Comparison of ENCODE assay signal across 28 mouse cellular contexts in the genomic region with DNA sequence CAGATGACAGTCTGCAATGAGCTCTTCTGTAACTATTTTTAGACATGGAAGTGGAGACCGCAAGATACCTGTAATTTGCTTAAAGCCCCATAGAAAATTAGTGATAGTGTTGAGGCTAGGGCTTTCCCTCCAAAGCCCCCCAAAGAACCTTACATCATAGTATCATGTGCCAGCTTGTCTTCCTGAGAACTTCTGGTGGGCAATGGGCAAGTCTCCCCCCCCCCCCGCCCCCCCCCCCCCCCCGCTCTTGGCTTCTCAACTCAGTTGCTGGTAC. TPM values are rescaled to one million over a fixed set of nuclear protein-coding genes. Genes with fewer than 3 reads are reported as not detected.
"Had no signal": no experiment of that assay in that cellular context is flagged by ENCODE, and none has a peak within 500 bp of the region (broad histone marks: within the 10 kb centered on the region; RNA-seq: fewer than 3 reads in every experiment).

No protein-coding gene starts in this region.

- H3K9me3 ChIP-seq: heart, embryonic 13.5 days; heart, embryonic 15.5 days; intestine, embryonic 15.5 days; kidney, embryonic 15.5 days; limb, embryonic 13.5 days; limb, embryonic 15.5 days; liver, embryonic 12.5 days had no signal

- H3K27ac ChIP-seq: gastrocnemius, adult 2 months; heart, adult 2 months; heart, embryonic 13.5 days; heart, embryonic 15.5 days; hindbrain, embryonic 14.5 days; intestine, embryonic 15.5 days; kidney, embryonic 15.5 days; kidney, postnatal 0 days; limb, embryonic 13.5 days; limb, embryonic 15.5 days; liver, embryonic 12.5 days; liver, embryonic 14.5 days had no signal

- DNase-seq: gastrocnemius, adult 2 months; gastrocnemius, postnatal 14 days; gastrocnemius, postnatal 36 days; heart, adult 11 months; heart, adult 2 months; heart, postnatal 14 days; heart, postnatal 36 days; kidney, adult 11 months; kidney, adult 2 months; kidney, adult 9 months; kidney, postnatal 14 days; kidney, postnatal 36 days; layer of hippocampus, adult 9-11 months; layer of hippocampus, postnatal 36 days; left cerebral cortex, postnatal 4 days had no signal

- H3K36me3 ChIP-seq: heart, embryonic 13.5 days; heart, embryonic 15.5 days; intestine, embryonic 15.5 days; kidney, embryonic 15.5 days; limb, embryonic 13.5 days; limb, embryonic 15.5 days; liver, embryonic 12.5 days had no signal

- H3K9ac ChIP-seq: heart, embryonic 13.5 days; heart, embryonic 15.5 days; hindbrain, embryonic 14.5 days; intestine, embryonic 15.5 days; kidney, embryonic 15.5 days; limb, embryonic 13.5 days; limb, embryonic 15.5 days; liver, embryonic 12.5 days; liver, embryonic 14.5 days had no signal

- ATAC-seq: hindbrain, embryonic 16.5 days; inflammation-experienced regulatory T-cells, adult 6 months; intestine, embryonic 15.5 days; liver, embryonic 12.5 days had no signal

- H3K27me3 ChIP-seq: heart, embryonic 13.5 days; heart, embryonic 15.5 days; intestine, embryonic 15.5 days; kidney, embryonic 15.5 days; limb, embryonic 13.5 days; limb, embryonic 15.5 days; liver, embryonic 12.5 days had no signal

- H3K4me3 ChIP-seq: gastrocnemius, adult 2 months; heart, adult 2 months; heart, embryonic 13.5 days; heart, embryonic 15.5 days; intestine, embryonic 15.5 days; kidney, embryonic 15.5 days; limb, embryonic 13.5 days; limb, embryonic 15.5 days; liver, embryonic 12.5 days had no signal

- H3K4me1 ChIP-seq: intestine, embryonic 15.5 days; limb, embryonic 13.5 days; limb, embryonic 15.5 days had no signal

- H3K4me2 ChIP-seq: heart, embryonic 11.5 days; heart, embryonic 13.5 days; heart, embryonic 15.5 days; hindbrain, embryonic 14.5 days; intestine, embryonic 15.5 days; kidney, embryonic 15.5 days; limb, embryonic 13.5 days; limb, embryonic 15.5 days; liver, embryonic 12.5 days had no signal

RNA-seq across cellular contexts. Expression of a gene that starts 23.0 kb away (rescaled TPM):
- polyA plus RNA-seq: hindbrain, embryonic 14.5 days; hindbrain, embryonic 16.5 days had no signal
